Mouse (Mus musculus): Measurements from ENCODE around the gene Glt1d1. TPM values are rescaled to one million over a fixed set of nuclear protein-coding genes. Genes with fewer than 3 reads are reported as not detected.

Gene Glt1d1
- 4.9 and 5.5 TPM in 2 replicates for polyA plus RNA-seq (2012; rRNA removed)

DNA sequence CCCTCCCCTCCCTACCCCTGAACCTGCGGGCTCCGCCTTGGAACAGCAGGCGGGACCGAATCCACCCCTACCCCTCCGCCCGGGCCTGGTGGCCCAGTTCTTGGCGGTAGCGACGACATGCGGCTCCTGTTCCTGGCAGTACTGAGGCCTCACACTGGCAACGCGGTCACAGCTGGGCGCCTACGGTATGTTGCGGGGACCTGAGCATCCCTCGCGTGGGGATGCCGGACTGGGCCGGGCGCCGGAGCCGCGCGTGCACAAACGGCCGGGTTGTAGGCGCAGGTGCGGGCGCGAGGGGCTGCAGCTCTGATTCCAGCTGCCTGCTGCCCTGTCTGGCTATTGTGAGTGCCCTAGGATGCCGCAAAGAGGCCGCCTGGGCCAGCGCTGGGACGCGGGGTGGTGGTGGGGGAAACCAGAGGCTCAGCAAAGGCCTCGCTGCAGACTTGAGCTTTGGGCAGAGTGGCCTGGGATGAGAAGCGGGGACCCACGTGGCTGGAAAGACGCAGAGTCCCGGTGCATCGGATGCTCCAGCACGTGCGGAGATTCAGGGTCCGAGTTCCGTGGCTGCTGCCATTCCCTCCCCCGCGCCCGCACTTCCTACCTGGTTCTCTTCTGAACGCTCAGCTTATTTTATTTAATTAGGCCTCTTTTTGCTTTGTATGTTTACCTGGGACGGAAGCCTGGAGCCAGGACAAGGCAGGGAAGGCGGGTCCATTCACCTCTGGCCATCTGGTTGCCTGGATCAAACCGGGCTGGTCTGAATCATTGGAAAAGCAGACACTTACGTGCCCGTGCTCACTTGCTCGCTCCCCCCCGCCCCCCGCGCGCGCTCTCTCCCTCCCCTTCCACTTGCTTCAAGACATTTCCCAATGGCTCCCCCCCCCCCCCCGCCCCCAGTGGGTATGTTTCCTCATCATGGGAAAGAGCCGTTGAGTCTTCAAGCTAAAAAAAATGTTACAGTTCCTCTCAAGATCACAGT lies at the start of gene Glt1d1, which contains the start of gene Slc15a4:
Glt1d1 (plus strand) TSS at position 96 of the 979 bp plus-strand sequence.
Slc15a4 (minus strand) TSS at position 731 of the 979 bp plus-strand sequence.

Other genes starting within 250 kb of the Glt1d1 start
- 28.6 and 28.9 TPM in 2 replicates for gene Slc15a4, start 635 bp downstream of the Glt1d1 start, polyA plus RNA-seq (2012; rRNA removed)